Mouse (Mus musculus) cerebellum, adult (tissue): ENCODE data around the gene Arhgap29.

Source experiments
- ATAC-seq: cut with Nextera tagmentation; 2 replicates; pipeline ENCODE4 v1.9.2; 2017; ENCODE audit warnings: mild to moderate bottlenecking, moderate library complexity, mixed read lengths; ENCODE audit not compliant: insufficient number of reproducible peaks, low FRiP score, low TSS enrichment

Arhgap29 gene

GRCm38 (mm10) chr3:122047921-122048861, 95.8 kb downstream of the Arhgap29 start:
- no peak for ATAC-seq

- ATAC-seq = no peak
Measured at GRCm38 (mm10) chr3:122049158-122049557, 96.8 kb downstream of the Arhgap29 start.

DNA sequence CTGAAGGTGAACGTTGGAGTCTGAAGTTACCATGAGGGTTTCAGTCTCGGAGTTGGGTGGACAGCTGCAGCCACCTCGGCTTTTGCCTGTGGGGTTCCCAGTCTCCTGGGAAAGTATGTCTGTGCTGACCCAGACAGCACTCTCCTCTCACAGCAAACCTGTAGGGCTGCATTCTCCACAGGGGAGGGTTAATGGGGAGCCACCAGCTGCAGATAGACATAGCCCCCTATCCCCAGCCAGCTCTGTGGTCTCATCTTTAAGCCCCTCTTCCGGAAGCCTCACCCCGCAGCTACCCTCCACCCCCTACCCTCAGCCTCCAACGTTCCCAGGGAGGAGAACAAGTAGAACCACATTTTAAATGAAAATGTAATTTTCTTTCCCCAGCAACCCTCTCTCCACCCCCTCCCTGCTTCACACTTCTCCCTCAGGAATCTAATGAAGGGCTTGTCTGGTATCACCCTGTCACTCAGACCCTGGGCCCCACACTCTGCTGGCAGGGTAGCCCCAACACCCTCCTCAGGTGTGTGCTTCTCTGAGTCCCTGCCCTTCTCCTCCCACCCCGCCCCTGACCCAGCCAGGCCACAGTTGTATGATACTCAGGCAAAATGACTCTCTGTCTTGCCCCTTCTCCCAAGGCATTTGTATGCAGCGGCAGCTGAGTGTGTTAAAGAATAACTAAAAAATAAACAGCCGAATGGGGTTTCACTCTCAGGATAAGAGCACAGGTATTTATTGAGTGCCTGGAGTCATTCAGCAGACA, 106.3 kb downstream of the Arhgap29 start:
- no peak for ATAC-seq

DNA sequence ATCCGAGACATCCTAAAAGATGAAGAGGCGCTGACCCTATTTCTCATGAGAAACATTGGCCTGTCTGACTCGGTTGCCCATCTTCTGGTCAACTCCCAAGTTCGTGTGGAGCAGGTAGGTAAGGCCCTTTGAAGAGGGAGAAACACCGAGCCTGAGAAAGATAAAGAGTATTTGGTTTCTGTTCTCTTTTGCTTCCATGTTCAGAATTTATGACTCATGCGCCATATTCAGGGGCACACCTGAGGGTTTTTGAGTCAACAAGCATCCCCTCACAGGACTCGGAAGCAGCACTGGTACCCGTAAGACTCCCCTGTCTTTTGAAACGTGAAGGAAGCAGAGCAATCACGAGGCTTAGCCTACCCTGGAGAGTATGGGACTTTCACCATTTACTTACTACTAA, 110.2 kb downstream of the Arhgap29 start:
- no peak for ATAC-seq

- ATAC-seq = no peak
Measured at GRCm38 (mm10) chr3:122064556-122065410, 112.4 kb downstream of the Arhgap29 start.
